ENCODE assay signal across 16 mouse cellular contexts in genomic region chr12:80854671-80855070, GRCm38 (mm10).
DNase-seq lines count a peak whose midpoint lies in the region; ATAC-seq and TF ChIP-seq lines count a peak whose summit lies in the region.
"Had no signal": no experiment of that assay in that cellular context is flagged by ENCODE, and none has a peak within 500 bp of the region (broad histone marks: within the 10 kb centered on the region; RNA-seq: fewer than 3 reads in every experiment).

No protein-coding gene starts in this region.

- no peaks in the 10 kb centered on the region for H3K27me3 ChIP-seq in heart, adult 2 months (ENCODE audit: control insufficient read depth, insufficient read depth, low read length)
- H3K27me3 ChIP-seq in liver, embryonic 15.5 days, result no peaks in the 10 kb centered on the region
- H3K27me3 ChIP-seq in liver, embryonic 12.5 days (replicated peaks), result no peaks in the 10 kb centered on the region
- H3K27me3 ChIP-seq in liver, embryonic 16.5 days (ENCODE audit: control insufficient read depth, insufficient read depth, low read depth, low read length), result no peaks in the 10 kb centered on the region
- no peaks in the 10 kb centered on the region for H3K27me3 ChIP-seq in forebrain, embryonic 12.5 days
- H3K27me3 ChIP-seq: embryonic facial prominence, embryonic 12.5 days; midbrain, embryonic 12.5 days had no signal

- peaks cover 46% of the 10 kb centered on the region for H3K36me3 ChIP-seq in heart, adult 2 months (ENCODE audit: control insufficient read depth, insufficient read depth, low read length)
- peaks cover 10% of the 10 kb centered on the region; the same call in 1 of the 2 replicates for H3K36me3 ChIP-seq in liver, embryonic 15.5 days (replicated peaks)
- H3K36me3 ChIP-seq in liver, embryonic 12.5 days, result peaks cover 5% of the 10 kb centered on the region; the same call in 1 of the 2 replicates
- H3K36me3 ChIP-seq in liver, embryonic 16.5 days (ENCODE audit: control insufficient read depth, insufficient read depth), result no peaks in the 10 kb centered on the region
- no peaks in the 10 kb centered on the region for H3K36me3 ChIP-seq in forebrain, embryonic 12.5 days (replicated peaks)
- H3K36me3 ChIP-seq: embryonic facial prominence, embryonic 12.5 days; midbrain, embryonic 12.5 days had no signal

- H3K27ac ChIP-seq in heart, adult 2 months, result peak overlapping the region; percentile 68
- H3K27ac ChIP-seq in liver, embryonic 15.5 days (replicated peaks), result no peak overlapping the region
- no peak overlapping the region for H3K27ac ChIP-seq in liver, embryonic 12.5 days
- peak overlapping the region; percentile 6; the same call in 1 of the 2 replicates for H3K27ac ChIP-seq in bone marrow, adult 2 months (ENCODE audit: control insufficient read depth, insufficient read depth, low read depth, low read length, poor library complexity)
- H3K27ac ChIP-seq in liver, embryonic 16.5 days (ENCODE audit: low read length), result peak overlapping the region; percentile 40; the same call in 1 of the 2 replicates
- H3K27ac ChIP-seq in forebrain, embryonic 12.5 days, result no peak overlapping the region
- H3K27ac ChIP-seq: embryonic facial prominence, embryonic 12.5 days had no signal

- TF ChIP-seq POLR2A in heart, adult 2 months (IDR thresholded peaks at IDR 0.05; ENCODE audit: insufficient read depth, low read depth, low read length), result no peak
- TF ChIP-seq POLR2A in bone marrow, adult 2 months (IDR thresholded peaks at IDR 0.05; ENCODE audit: borderline replicate concordance, control insufficient read depth, low read depth, low read length), result no peak

- peak; percentile 34; the same call in 1 of the 2 replicates for ATAC-seq in liver, embryonic 15.5 days (ENCODE audit: insufficient read depth)
- ATAC-seq in liver, embryonic 12.5 days, result no peak
- peak; percentile 70 for ATAC-seq in liver, embryonic 16.5 days (ENCODE audit: low read depth)
- ATAC-seq in forebrain, embryonic 12.5 days (ENCODE audit: low FRiP score), result no peak
- ATAC-seq: forebrain, embryonic 16.5 days had no signal

- TF ChIP-seq CTCF in heart, adult 2 months (IDR thresholded peaks at IDR 0.05), result no peak
- no peak for TF ChIP-seq CTCF in bone marrow, adult 2 months (IDR thresholded peaks at IDR 0.05; ENCODE audit: control insufficient read depth, insufficient read depth, low read length)

- no peaks in the 10 kb centered on the region for H3K9me3 ChIP-seq in liver, embryonic 15.5 days (replicated peaks)
- H3K9me3 ChIP-seq in liver, embryonic 12.5 days (replicated peaks), result no peaks in the 10 kb centered on the region
- no peaks in the 10 kb centered on the region for H3K9me3 ChIP-seq in liver, embryonic 16.5 days (replicated peaks; ENCODE audit: control insufficient read depth, low read length)
- no peaks in the 10 kb centered on the region for H3K9me3 ChIP-seq in forebrain, embryonic 12.5 days
- H3K9me3 ChIP-seq: embryonic facial prominence, embryonic 12.5 days; midbrain, embryonic 12.5 days had no signal

- no peak overlapping the region for H3K4me3 ChIP-seq in heart, adult 2 months
- H3K4me3 ChIP-seq in liver, embryonic 15.5 days (replicated peaks), result no peak overlapping the region
- no peak overlapping the region for H3K4me3 ChIP-seq in liver, embryonic 12.5 days
- no peak overlapping the region for H3K4me3 ChIP-seq in bone marrow, adult 2 months (replicated peaks; ENCODE audit: control insufficient read depth, low read depth, low read length)
- no peak overlapping the region for H3K4me3 ChIP-seq in liver, embryonic 16.5 days (ENCODE audit: low read depth, low read length)
- H3K4me3 ChIP-seq in forebrain, embryonic 12.5 days (replicated peaks), result no peak overlapping the region
- H3K4me3 ChIP-seq: embryonic facial prominence, embryonic 12.5 days; midbrain, embryonic 12.5 days had no signal

- H3K4me1 ChIP-seq in heart, adult 2 months (ENCODE audit: control insufficient read depth, insufficient read depth, low read length), result peaks cover 19% of the 10 kb centered on the region
- H3K4me1 ChIP-seq in liver, embryonic 15.5 days (replicated peaks), result peaks cover 38% of the 10 kb centered on the region
- H3K4me1 ChIP-seq in liver, embryonic 12.5 days, result peaks cover 38% of the 10 kb centered on the region
- peaks cover 5% of the 10 kb centered on the region for H3K4me1 ChIP-seq in bone marrow, adult 2 months (ENCODE audit: control insufficient read depth, insufficient read depth, low read length)
- H3K4me1 ChIP-seq in liver, embryonic 16.5 days (ENCODE audit: control insufficient read depth, low read depth, low read length), result peaks cover 25% of the 10 kb centered on the region
- H3K4me1 ChIP-seq in forebrain, embryonic 12.5 days, result peaks cover 31% of the 10 kb centered on the region
- H3K4me1 ChIP-seq: embryonic facial prominence, embryonic 12.5 days had no signal

- no peak overlapping the region for H3K4me2 ChIP-seq in liver, embryonic 15.5 days
- H3K4me2 ChIP-seq in liver, embryonic 12.5 days, result no peak overlapping the region
- no peak overlapping the region for H3K4me2 ChIP-seq in liver, embryonic 16.5 days (ENCODE audit: low read depth, low read length)
- H3K4me2 ChIP-seq in forebrain, embryonic 12.5 days, result no peak overlapping the region
- H3K4me2 ChIP-seq: embryonic facial prominence, embryonic 12.5 days; midbrain, embryonic 12.5 days had no signal

- H3K9ac ChIP-seq in heart, adult 2 months (ENCODE audit: low read depth, low read length), result no peak overlapping the region
- H3K9ac ChIP-seq in liver, embryonic 15.5 days, result no peak overlapping the region
- H3K9ac ChIP-seq in liver, embryonic 12.5 days, result no peak overlapping the region
- no peak overlapping the region for H3K9ac ChIP-seq in liver, embryonic 16.5 days (ENCODE audit: low read depth, low read length)
- no peak overlapping the region for H3K9ac ChIP-seq in forebrain, embryonic 12.5 days
- H3K9ac ChIP-seq: embryonic facial prominence, embryonic 12.5 days; midbrain, embryonic 12.5 days had no signal

- intact Hi-C loops in heart, adult 2 months (cut with DNase I), result loop anchor here (2.0 to 10.0 kb wide), 2 partner anchors 14 to 630 kb away; partner anchors contain the start of gene Cox16
- intact Hi-C loops in heart, postnatal 25 days (cut with DNase I), result no loop called here

- no peak for TF ChIP-seq EP300 in heart, adult 2 months (IDR thresholded peaks at IDR 0.05; ENCODE audit: insufficient read depth, low read depth, low read length)

- peaks cover 7% of the 10 kb centered on the region for H3K79me2 ChIP-seq in heart, adult 2 months (replicated peaks; ENCODE audit: control insufficient read depth, insufficient read depth, low read length)

- DNase-seq in heart, adult 2 months, result no peak
- DNase-seq in heart, postnatal 25 days (ENCODE audit: low spot score), result no peak
- no peak for DNase-seq in c-Kit-positive CD71-positive TER-119-positive erythroid progenitor cells, embryonic 14.5 days (ENCODE audit: low spot score)
- DNase-seq: adrenal gland, postnatal 36 days; B cell, adult 2 months; kidney, adult 8-10 months; kidney, postnatal 14 days; thymus, postnatal 25 days had no signal

- 95% methylated on average over 4 of the region's 4 CpGs for WGBS in heart, adult 2 months
- 82% methylated on average over 4 of the region's 4 CpGs for WGBS in liver, embryonic 15.5 days (ENCODE audit: insufficient replicate concordance)
- 83% methylated on average over 4 of the region's 4 CpGs for WGBS in liver, embryonic 12.5 days (ENCODE audit: insufficient replicate concordance)
- 72% methylated on average over 4 of the region's 4 CpGs for WGBS in bone marrow, adult 2 months
- 79% methylated on average over 4 of the region's 4 CpGs for WGBS in liver, embryonic 16.5 days (ENCODE audit: insufficient replicate concordance)
- 94% methylated on average over 4 of the region's 4 CpGs for WGBS in forebrain, embryonic 12.5 days

Comparison
In these comparisons a context has a peak if more than half of its experiments do, and no peak if none do; other contexts are left out.
1. H3K27ac ChIP-seq: peak in heart, adult 2 months (single experiment), bone marrow, adult 2 months (single experiment) and liver, embryonic 16.5 days (single experiment); none in liver, embryonic 15.5 days (single experiment), liver, embryonic 12.5 days (single experiment) and forebrain, embryonic 12.5 days (single experiment).
2. ATAC-seq: peak in liver, embryonic 15.5 days (single experiment) and liver, embryonic 16.5 days (single experiment); none in liver, embryonic 12.5 days (single experiment) and forebrain, embryonic 12.5 days (single experiment).